Mouse (Mus musculus) gastrocnemius, postnatal 4 days (tissue): ENCODE measurements around the gene Siglec1. TPM values are rescaled to one million over a fixed set of nuclear protein-coding genes. Genes with fewer than 3 reads are reported as not detected.
"Not testable (repeated sequence)": the region's sequence is repeated elsewhere in the genome, so short reads cannot be mapped to it uniquely, and the experiment has no call there.

ENCODE experiments used
- DNase-seq, 2 experiments: peaks; one replicate each; pipeline ENCODE4 v3.0.0; 2021 to 2022; ENCODE audit warnings: low spot score in 2 of 2, mixed read lengths in 2 of 2
- total RNA-seq, 2 experiments: library from RNA; stranded (reverse); gene quantifications; 2 replicates each; pipeline ENCODE4 v1.2.3; 2021

Gene Siglec1
- total RNA-seq, 2 experiments from 2014 or later, result 2.5 to 2.9 TPM

DNA sequence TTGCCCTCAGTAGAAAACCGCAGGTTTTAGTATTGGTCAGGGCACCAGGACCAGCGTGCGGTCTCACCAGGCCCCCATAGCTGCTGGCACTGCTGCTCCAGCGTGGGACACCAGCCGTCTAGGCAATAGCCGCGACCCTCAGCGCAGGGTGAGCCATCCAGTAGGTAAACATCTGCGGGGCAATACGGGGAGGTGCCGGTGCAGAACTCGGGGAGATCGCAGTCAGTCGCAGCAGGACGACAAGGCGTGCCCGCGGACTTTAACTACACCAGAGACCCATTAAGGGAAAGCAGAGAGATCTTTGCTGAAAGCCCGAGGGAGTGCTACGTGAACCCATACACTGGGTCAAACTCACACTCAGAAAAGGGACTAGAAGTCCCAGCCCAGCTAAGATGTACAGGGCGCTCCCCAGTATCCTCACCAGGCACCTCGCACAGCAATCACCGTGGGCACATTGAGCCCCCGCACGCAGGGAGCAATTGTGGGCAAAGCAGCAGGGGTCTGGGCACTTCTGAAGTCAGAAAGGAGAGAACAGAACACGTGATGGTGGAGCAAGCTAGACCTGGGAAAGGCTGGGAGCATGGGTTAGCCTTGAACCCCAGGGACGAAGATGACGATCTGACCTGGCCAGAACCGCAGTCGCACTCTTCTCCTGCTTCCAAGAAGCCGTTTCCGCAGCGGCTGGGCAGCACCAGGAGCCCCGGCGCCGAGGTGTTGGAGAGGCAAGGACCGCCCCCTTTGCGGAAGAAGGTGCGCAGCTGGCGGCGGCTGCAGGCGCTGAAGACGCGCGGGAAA, 32.5 kb downstream of the Siglec1 start:
- peak in 1 of 2 experiments; percentile 10 for DNase-seq

DNA sequence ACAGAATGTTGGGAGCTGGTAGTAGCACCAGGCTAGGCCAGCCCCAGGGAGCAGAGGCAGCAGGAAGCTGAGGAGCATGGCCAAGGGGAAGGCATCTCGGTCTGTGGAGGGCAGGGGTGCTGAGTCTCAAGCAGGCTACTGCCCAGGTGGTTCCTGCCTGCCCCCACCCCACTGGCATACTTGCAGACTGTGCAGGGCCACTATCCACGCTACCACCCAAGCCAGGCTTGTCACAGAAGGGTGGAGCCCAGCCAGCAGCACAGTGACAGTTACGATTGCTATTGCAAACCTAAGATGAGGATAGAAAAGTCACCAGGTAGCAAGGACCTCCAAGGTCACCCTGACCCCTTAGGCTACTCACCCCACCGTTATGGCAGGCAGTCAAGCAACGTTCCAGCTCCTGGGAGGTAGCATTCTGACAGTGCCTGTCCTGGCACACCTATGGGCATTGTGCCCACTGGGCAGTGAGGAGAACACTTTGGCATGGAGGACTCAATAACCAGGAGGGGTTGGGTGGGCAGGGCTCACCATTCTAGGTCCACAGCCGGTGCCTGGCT, 33.6 kb downstream of the Siglec1 start:
- DNase-seq, result no peak

DNA sequence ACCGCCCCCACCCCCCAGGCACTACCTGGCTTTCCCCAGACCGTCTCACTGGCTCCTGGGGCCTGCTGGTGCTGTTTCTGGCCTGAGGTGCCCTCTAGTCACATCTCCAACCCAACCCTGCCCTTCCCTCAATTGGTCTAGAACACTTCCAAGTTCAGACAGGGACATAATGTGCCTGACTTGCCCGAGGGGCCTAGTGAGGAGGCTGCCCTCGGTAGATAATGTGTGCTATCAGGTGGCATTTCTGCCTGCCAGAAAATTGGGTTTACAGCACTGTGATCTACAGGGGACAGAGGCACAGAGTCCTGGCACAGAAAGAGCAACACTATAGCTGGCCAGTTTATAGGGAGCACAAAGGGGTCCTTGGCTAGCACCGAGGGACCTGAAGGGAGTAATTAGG, 34.5 kb downstream of the Siglec1 start:
- DNase-seq, result no peak

DNA sequence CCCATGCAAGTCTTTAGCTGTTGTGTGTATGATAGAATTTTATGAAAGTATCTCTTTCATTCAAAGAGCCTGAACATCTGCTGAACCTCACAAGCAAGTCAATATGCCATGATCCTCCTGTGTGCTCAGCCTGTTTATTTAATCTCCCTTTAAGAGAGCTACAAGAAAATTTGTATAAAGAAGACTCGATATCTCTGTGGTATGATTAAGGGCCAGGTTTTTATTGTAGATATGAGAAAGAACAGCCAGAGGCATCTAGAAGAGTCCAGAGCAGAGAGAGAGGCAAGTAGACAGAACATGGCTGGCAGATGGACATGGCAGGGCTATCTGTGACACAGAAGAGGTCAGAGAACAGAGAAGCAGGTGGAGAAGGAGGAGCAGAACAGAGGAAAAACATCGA, 40.5 kb downstream of the Siglec1 start:
- DNase-seq, result no peak

DNA sequence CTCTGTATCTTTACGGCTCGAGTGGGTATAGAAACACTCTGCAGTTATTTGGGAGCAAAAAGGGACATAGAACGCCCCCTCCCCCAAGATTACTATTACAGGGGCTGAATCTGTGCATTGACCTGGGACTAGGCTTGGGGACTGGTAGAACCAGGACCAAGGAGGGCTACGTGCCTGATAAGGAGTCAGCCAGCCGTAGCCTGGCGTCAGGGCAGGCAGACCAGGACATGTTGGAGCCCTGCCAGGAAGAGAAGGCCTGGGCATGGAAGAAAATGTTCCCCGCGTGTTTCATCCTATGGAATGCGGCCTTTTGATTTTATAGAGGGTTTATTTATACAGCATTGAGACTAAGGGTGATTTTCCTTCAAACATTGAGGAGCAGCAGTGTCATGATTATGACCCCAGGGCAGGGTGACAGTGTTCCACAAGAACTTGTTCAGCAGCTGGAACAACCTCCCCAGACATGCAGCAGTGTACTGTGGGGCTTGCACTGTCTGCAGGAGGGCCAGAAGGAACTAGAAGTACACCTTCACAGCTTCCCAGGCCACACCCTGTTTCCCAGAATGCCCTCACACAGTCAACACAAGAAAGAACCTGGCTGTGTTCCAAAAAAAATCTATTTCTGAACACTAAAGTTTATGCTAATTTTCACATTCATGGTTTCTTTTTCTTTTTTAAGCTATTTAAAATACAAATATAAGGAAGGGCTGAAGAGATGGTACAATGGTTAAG, 41.4 kb downstream of the Siglec1 start:
- no peak for DNase-seq

DNA sequence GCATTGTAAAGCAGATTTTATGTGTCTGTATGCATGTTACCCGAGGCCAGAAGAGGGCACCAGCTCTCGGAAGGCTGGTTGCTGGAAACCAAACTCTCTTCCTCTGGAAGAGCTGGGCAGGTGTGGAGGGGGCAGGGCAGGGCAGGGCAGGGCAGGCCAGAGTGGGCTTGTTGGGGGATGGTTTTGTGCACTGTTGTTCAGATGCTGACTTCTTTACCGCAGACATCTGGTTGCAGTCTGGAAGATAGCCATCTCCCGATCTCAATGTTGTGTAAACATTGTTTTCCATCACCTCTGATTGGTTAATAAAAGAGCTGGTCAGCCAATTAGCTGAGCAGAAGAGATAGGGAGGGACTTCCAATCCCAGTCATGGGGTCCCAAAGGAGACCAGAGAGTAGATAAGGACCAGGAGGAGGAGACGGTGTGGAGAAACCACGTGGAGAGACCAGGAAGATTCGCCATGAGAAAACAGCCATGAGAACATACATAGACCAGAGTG, 42.2 kb downstream of the Siglec1 start:
- DNase-seq, result no peak

DNA sequence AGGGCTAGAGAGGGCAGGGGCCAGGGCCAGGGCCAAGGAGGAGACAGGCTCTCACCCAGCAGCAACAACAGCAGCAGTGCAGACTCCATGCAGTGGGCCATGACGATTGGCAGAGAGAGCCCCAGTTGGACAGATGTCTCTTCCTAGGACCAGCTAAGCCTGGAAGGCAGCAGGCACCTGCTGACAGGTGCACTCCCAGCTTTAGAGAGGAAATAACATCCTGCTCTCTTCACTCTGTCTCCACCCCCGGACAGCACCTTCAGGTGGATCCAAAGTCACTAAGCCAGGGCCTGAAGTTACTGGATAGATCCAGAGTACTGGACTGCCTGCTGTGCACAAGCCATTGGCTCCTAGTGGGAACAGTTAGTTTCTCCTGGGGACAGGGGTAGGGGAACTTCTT, 43.6 kb downstream of the Siglec1 start, which contains the start of gene Gfra4:
TSS of gene Gfra4 (minus strand) at position 101 of the 400 bp plus-strand sequence.
- DNase-seq, result no peak

DNA sequence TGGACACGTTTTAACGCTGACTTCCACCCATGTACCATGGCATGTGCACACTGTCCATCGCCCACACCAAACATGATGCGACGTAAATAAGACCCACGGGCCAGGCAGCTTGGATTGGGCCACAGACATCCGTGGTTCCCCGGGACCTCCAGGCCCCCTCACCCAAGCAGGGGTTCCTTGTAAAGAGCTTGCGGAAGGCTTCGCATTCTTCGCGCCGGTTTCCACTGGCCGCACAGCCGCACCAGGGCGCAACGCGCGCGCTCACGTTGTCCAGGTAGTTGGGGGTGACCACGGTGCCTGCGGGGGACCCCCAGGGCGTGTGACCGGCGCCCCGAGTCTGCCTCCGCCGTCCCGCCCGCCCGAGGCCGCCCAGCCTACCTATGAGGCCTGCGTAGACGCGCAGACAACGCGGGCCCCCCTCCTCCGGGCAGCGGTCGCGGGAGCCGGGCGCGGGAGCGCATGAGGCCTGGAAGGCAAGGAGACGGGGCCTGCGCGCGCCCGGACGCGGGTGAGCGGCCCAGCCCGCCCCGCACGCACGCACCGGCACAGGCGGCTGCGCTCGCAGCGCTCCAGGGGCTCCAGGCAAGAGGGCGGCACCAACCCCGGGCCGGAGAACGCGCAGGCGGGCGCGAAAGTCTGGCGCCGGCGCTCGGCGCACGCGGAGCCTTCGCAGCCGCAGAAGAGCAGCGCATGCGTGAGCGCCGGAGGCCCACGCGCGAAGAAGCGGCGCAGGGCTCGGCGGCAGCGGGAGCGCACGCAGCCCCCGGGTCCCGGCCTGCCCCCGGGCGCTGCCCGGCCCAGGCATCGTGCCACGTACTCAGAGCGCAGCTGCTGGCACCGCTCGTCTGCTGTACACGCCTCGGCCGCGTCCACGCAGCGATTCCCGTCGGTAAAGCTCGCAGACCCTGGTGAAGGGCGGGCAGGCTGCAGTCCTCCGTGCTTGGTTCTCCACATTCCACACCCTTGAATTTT, 45.4 kb downstream of the Siglec1 start:
- peak in 1 of 2 experiments; percentile 47 for DNase-seq

DNA sequence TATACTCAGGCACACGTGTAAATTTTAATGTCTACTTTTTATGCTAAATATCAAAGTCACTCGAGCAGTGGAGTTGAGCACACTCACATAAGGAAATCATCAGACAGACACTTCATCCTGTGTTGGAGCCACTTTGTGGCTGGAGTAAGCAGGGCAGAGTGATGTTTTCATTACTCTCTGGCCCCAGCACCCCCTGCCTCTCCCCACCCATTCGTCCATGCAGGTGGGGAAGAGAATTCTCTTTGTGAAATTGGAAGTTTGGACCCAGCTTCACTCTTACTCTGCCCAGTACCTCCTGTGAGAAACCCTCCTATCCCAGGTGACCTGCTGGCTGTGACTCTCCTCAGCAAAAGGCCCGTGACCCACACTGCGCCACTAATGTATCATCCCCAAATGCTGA, 47.9 kb downstream of the Siglec1 start:
- no peak for DNase-seq

DNA sequence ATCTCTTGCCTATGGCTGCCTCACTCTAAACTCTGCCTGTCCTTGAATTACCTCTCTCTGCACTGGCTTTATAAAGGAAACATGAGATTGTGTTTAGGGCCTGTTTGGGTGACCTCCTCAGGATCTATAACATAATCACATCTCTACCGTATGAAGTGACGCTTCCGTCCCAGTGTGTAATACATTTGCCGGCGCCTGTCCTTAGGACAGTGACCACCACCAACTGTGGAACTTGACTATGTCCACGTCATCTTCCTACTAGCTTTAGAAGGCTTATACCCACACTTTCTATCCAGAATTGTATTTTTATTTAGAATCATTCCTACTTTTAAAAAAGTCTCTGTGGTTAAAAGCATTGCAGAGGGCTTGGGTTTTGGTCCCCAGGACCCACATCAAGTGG, 48.4 kb downstream of the Siglec1 start:
- no peak for DNase-seq

DNA sequence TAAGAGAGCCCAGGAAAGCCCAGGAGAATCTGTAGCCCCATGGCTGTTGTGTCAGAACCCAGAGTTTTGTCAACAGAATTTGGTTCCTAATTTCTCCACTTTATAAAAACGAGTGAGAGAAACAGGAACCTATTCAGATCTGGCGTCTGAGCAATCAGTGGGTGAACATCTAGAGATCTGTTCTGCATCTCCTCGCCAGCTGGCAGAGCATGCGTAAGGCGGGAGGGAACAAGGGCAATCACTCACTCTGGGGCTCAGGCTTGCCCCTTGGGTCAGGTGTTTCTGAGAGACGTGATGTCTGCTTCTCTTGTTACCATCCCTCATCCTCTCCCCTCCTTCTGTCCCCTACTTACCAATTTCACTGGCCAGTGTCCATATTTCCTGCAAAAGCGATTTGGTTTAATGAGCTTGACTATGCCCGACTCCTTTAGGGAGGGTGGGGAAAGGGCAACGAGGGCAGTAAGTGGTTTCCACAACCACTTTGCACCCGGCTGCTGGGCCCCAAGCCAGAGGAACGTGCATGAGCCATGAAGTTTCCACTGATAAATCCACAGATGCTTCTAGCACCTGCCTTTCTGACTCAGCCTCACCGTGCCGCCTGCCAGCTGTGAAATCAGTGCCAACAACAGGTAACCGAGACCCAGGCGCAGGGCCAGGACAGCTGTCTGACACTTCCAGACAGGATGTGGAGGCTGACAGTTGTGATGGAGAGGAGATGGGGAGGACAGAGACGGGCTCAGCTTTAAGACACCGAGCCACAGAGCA, 49.2 kb downstream of the Siglec1 start:
- peak in 1 of 2 experiments; percentile 63 for DNase-seq

DNA sequence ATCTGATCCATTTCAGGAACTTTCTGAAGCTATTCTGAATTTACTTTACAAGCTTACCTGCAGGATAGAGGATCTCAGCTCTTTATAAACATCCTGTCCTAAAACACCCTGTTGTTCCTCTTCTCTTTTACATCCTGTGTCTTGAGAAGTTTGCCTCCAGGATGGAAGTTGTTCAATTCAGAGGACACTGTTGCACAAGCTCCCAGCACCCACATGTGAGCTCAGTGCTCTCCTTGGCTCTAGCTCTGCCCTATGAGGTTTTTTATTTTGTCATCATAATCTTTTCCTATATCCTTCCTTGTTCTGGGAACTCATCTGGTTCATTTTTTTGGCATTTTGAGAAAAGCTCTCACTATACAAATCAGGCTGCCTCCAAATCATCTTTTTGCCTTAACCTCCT, 49.8 kb downstream of the Siglec1 start:
- DNase-seq, result no peak

DNA sequence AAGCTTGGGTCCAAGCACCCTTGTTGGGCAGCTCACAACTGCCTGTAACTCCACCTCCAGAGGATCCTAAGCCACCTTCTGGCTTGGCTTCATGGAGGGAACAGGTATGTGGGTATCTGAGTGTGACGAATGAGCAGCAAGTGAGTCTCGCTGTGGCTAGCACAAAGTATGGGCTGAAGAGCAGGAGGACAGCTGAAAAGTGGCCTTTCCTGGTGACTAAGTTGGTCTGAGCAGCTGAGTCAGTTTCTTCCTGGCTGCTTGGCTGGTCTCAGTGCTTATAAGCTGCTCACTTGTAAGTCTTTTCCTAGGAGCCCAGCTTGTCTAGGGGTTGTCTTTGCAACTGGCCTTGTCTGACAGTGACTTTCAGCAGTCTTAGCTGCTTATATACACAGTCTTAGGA, 50.2 kb downstream of the Siglec1 start:
- DNase-seq, result no peak

DNA sequence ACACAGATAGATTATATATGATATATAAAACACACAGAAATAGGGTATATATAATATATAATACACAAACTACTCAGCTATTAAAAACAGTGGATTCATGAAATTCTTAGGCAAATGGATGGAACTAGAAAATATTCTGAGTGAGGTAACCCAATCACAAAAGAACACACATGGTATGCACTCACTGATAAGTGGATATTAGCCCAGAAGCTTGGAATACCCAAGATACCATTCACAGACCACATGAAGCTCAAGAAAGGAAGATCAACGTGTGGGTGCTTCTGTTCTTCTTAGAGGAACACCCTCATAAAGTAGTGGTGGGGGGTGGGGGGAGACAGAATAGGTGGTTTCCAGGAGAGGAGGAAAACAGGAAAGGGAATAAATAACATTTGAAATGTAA, 55.2 kb downstream of the Siglec1 start:
- DNase-seq, result not testable (repeated sequence)

DNA sequence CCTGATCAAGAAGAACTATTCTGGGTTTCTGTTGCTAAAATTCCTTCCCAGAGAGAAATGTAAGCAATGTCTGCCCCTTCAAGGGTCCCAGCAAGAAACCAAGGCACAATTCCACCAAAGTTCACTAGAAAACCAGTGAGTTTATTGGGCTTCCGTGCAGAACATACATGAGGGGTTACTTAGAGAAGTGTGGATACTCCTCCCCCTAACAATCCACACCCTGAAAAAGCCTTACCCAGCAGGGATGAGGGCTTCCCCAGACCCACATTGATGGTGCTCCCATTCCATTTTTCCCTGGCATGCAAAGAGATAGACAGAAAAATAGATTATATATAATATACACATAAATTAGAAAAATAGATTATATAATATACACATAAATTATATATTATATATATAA, 55.6 kb downstream of the Siglec1 start:
- DNase-seq, result no peak

DNA sequence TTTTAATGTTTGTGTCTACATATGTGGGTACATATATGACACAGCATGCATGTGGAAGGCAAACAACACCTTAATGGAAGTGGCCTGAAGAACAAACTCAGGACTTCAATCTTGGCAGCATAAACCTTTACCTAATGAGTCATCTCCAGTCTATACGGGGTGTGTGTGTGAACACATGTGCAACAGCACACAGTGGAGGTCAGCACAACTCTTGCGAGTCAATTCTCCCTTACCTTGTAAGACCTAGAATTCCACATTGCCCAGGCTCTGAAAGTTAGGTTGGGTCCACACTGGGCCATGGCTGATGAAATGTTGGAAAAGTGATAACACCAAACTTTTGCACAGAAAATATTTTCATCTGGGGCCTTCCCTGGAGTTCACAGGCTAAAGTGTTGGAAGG, 56.0 kb downstream of the Siglec1 start:
- no peak for DNase-seq

DNA sequence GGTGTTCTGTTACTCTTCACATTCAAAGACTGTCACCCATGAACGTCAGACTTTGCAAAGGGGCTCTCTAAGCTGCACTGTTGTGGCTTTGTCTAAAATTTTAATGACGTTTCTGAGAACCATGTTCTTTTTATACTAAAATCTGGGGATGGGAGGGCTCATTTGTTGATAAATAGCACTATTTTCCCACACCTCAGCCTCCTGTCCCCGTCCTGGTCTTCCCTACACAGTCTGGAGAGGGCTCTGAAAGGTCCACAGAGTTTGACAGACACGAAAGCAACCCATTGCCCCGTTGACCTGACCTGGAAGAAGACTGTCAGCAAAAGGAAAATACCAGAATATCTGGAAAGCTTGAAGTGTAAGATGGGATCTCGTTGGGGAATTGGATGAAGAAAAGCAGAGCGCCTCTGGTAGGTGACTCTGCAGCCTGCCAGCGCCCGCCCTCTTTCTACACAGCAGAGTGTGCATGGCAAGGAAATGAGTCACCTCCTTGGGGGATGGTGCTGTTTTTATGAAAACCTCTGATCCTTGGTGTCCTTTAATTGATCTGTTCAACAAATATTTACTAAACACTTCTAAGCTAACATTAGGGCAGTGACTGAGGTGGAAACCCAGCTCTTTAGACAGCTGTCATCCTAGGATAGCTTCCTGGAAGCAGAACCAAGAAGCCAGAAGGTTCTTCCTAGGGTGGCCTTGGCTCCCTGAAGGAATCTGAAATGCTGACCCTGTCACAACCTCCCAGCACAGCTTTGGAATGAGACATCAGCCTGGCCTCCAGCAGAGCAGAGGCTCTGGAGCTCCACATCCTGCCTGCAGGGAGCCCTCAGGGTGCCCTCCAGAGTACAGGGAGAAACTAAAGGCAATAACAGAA, 57.3 kb downstream of the Siglec1 start:
- no peak for DNase-seq

DNA sequence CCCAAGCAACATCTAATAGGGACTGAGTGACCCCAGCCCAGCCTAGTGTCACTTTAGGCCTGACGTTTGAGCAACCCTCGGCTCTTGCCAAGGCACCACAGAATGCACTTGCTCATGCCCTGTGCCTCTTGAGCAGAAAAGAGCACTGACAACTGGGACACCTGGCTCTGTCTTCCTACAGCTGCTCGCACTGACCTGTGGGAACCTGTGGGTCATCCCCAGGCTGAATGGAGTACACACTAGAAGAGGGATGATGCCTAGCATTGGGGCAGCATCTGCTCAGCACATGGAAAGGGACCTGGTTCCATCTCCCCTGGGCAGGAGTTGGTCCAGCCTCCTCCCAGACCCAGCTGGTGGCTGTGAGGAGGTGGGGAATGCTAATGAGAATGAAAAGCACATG, 59.6 kb downstream of the Siglec1 start:
- DNase-seq, result no peak

DNA sequence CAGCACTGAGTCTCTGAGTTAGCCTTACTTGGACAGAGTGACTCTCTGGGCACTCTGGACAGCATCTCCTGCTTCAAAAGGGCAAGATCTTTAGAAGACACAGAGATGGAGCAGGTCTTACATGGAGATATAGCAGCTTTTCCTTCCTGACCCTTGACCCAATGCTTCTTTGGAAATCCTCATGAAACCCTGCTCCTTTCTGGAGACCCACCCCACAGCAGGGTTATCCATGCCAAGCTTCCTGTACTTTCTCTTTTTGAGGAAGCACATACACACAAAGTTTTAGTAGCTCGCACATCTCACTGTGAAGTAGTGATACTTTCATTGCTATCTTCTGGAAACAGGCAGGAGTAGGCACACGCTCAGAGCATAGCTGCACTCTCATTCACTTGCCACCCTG, 61.3 kb downstream of the Siglec1 start:
- DNase-seq, result no peak
